Mouse (Mus musculus) frontal cortex, postnatal 14 days (tissue): ENCODE results near the gene Slc19a2.
A peak's percentile ranks its signal among the peaks of the same experiment; 100 is the strongest.

Source experiments
- DNase-seq, 2 experiments: peaks; one replicate each; pipeline ENCODE4 v3.0.0; 2022; ENCODE audit warnings: low spot score in 2 of 2

Gene Slc19a2

DNA sequence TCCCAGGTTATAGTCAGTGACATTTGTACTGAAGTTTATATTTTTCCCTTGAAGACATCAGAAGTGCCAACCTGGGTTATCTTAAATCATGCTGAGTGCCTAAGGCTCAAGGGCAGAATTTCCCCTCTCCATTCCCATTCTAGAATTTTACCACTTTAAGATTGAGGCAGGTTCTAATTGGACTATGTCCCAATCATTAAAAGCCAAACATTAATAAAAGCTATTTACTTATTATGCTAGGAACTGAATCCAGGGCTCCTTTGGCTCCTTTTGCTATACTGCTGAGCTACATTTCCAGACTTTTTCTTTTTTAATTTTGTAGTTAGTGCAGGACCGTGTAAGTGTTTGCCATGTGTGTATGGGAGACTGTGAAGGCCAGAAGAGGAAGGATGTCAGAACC lies 2.6 kb downstream of the Slc19a2 start:
- DNase-seq = no peak

DNA sequence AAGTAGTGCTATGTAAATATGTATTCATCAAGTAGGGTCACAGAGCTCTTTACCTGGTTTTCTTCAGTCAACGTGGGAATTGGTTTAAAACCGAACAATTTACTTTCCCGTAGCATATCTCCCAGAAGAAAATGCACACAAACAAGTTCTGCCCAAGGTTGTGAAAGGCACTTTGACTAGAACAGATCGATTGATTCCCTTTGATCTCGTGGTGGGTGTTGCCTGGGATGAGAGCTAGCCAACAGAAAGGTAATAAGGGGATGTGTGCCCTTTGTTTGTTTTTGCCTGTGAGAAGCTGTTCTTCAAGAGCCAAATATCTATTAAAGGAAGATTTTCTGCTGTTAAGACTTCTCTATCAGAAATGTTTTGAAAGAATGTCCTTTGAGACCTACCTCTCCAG lies 3.7 kb downstream of the Slc19a2 start:
- DNase-seq = no peak

DNA sequence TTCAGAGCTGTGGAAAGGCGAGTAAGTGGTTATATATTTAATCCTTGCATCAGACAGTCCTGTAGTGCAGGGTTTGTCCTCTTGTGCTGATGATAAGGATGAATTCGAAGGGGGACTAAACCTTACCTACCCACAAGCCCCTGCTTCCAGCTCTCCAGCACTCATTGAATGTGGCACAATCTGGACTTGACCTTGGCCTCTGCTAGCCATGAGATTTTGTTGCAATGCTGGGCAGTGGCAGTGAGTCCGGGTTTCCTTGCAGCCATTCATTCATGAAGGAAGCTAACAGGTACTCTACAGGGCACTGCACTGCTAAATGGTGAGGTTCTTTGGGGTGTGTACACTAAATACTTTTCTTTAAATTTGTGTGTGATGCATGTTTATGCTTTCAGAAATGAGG lies 6.0 kb downstream of the Slc19a2 start:
- DNase-seq = no peak

DNA sequence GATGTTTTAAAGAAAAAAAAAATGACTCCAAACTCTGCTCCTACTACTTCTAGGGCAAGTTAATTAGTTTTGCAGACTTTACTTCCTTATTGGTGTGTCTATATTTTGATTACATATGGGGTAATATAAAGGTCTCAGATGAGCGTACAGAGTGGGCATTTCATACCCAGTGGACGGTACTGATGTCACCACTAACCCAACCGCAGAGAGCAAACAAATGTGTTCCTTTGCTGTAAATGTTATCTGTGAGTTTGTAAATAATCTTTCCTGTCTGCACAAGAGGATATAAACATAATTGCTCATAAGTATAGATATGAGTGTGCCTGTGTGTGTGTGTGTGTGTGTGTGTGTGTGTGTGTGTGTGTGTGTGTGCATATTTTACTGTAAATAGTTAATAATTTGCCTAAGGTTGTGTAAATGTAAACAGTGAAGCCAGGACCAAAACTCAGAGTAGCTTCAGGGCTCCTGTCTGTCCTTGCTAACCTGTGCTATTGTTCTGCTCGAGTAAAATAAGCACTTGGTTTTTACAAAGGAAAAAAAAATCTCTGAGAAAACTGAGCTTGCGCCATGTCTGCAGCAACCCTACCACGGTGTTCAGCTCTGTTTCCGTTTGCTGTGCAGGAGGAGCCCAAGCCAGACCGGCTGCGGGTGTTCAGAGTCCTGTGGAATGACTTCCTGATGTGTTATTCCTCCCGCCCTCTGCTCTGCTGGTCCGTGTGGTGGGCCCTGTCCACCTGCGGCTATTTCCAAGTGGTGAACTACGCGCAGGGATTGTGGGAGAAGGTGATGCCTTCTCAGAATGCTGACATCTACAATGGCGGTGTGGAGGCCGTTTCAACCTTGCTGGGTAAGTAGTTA lies 11.6 kb downstream of the Slc19a2 start:
- DNase-seq = no peak

DNA sequence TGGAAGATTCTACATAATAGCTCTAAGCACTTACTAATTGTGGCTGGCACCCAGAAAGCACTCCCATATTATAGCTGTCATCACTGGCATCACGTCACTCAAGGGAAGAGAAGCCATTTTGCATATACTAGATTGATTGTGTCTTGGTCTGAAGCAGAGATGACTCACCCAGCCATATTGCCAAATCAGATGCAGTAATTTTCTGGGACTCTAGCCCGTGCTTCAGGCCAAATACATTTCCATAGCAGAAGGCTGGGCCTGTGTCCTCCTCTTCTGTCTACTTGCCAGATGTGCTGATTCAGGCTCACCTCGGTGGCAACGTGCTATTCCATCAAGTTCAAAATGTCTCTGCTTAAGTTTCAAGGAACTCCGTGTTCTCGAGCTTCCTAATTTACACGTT lies 12.7 kb downstream of the Slc19a2 start:
- no peak for DNase-seq

DNA sequence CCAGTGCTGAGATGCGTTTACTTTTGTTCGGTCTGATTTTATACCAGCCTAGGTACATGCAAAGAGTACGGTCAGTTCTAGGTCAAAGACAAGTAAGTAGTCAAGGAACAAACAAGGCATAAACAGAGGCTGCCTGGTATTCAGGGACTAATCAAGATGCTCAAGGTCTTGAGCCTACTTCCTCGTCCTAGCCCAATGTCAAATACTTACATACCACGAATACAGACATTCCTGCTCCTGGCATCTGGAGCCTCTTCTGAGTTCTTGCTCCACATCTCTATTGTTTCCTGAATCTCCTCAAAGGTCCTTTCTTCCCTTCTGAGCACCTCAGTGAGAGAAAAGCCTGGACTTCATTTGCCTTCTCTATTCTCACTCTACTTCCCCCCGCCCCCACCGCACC lies 22.1 kb downstream of the Slc19a2 start:
- DNase-seq = no peak

DNA sequence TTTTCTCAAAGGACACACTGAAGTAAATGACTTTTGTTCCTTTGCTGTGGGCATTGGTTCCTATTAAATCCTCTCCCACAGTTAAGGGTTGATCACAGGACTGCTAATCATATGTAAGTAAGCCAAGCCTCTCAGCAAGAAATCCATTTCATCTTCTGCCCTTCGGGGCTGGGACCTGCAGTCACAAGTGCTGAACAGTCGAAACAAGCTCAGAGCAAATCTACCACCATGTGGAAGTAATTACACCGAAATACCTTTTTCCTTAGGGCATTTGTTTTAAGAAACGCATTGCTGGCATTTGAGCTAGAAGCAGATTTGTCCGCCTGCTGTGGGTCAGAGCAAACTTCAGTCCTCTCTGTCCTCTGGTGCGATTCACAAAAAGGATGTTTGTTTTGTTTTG lies 24.8 kb downstream of the Slc19a2 start:
- DNase-seq = no peak

DNA sequence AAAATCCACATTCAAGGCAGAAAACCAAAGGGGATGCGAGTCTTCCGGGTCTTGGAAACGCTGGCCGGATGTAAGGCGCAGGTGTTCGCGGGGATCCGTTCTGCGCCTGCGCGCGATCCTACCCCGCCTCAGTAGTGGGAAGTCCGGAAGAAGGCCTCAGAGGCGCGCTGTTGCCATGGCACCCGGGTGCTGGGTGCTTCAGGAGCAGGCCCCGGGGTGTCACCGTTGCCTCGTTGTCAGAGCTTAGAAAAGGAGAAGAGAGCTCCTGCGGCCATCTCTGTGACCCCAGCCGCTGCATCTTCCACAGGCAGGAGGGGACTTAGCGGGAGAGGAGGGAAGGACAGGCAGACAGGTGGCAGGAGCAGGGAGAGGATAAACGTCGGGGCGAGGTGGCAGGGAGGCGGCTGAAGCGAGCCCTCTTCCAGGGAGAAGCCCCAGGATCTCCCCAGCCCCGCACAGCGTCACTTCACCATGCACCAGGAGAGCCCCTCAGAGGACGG lies 26.7 kb downstream of the Slc19a2 start, which contains the start of gene Ccdc181:
TSS of gene Ccdc181 (plus strand) at position 131 of the 500 bp plus-strand sequence.
- peak; percentile 88 to 91 for DNase-seq

DNA sequence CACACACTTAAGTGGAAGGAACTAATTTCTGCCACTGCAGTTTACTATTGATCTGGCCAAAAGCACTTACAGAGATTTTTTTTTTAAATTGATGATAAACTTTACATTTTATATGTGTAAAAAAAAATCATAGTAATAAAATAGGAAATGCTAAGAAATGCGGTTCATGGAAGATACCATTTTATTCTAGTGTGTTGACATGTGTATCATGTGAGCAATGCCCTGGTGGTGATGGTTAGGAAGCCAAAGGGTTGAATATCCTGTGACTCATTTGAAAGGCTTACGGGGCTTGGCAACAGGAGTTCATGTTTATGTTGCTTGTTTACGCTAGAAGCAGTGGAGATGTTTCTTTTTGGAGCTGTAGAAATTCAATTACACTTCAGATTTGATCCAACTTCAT lies 27.7 kb downstream of the Slc19a2 start:
- no peak for DNase-seq

DNA sequence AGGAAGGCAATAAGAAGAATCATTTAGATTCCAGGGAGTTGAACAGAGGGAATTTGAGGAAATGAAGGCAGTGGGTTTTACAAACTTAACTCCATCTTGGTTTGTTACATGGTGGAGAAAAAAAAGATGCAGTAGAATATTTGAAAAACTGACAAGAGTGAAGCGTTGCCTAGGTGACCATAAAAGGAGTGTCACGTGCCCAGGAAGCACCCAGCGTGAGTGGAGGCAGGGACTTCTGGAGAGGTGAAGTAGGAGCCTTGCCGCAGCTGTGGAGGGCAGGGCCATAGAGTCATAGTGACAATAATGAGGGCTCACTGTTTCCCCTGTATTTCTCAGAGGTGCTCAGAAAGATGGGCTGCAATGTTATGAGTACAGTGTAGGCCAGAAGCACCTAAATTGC lies 30.5 kb downstream of the Slc19a2 start:
- DNase-seq = no peak

DNA sequence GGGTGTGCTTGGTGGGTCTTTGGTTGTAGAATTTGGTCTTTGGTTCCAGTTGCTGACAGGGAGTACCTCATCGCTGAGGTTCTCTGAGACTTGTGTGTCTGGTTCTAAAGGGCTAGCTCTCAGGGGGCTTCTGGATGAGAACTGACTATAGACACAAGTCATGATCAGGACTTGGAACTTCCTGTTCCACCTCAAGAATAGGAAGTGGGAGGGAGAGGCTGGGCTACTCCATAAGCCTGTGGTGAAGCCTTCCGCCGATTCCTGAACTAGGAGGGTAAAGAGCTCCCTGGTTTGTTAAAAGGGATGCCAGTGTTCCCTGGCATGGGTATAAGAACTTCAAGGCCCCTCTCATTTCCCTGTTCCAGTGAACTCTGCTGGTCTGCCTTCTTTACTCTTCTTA lies 35.2 kb downstream of the Slc19a2 start:
- DNase-seq = no peak

DNA sequence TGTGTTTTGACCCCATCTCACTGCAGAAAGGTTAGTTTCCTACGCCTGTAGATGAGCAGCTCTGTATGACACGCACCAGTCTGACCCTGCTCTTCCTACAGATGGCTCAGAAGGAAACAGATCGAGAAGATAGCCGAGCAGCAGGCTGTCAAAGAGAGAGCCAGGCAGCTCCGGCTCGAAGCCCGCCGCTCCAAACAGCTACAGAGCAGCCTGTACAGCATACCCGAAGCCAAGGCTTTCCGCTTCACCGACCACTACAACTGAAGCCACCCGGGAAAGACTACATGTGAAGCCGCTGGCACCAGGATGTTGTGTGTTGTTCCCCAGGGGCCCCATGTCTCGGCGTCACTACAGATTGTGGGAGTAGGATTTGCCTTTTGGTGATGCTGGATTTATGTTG lies 38.6 kb downstream of the Slc19a2 start:
- DNase-seq = no peak

DNA sequence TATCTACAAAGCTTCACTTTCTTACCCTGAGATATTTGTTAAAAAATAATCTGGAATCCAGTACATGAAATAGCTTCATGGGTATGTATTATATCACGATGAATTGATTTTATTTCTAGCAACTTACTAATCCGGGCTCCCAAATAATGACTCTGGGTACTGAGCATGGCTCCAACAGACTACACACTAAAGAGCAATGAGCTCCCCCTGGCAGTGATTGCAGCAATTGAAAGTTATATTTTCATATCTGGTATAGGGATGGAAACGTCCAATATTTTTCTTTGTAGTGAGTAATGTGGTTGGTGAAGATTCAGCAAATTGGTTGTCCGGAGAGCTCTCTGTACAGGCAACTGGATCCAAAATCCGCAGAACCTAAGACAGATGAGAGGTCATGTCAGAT lies 43.2 kb downstream of the Slc19a2 start:
- DNase-seq = no peak

DNA sequence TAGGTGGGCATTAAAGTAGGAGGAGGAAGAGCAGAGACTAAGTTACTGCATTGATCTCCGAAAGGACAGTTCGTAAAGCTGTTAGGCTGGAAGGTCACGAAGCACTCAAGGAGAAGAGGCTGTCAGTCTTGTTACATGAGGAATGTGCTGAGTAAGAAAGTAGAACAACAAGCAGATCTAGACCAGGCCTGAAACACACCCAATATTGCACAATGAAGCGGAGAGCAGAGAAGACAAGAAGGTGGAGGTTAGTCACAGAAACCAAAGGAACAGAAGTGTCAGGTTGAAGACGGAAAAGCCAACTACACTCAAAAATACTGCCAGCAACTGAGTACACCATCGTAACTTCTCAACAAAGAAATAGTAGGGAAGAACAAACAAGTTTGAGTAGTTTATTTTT lies 45.2 kb downstream of the Slc19a2 start:
- no peak for DNase-seq

DNA sequence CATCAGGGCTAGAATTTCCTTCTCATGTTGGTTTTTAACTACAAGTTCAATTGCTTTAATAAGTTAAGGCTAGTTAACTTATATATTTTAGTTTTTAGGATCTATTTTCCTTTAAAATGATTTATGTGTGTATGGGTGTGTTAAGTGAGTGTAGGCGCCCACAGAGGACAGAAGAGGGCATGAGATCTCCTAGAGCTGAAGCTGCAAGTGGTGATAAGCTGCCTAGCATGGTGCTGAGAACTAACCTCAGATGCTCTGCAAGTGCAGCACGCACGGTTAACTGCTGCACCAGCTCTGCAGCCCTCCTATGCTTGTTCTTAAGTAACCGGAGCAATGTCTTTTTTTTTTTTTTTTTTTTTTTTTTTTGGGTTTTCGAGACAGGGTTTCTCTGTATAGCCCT lies 47.6 kb downstream of the Slc19a2 start:
- no peak for DNase-seq

DNA sequence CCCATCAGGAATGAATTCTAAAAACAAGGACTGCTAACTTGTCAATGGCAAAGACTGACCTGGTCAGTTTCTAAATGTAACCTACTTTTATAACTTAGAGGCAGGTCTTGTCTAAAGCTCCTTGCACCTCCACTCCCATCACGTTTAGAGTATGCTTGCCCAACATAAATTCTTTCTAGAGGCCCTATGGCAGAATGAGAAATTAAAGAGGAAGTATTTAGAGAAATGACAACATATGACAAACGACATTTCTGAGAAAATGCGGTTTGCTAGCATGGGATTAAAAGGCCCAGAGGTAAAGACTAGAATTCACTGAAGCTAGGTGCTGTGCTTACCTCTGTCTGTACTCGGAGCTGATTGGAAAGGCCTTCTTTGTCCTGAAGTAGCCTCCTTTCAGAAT lies 53.1 kb downstream of the Slc19a2 start:
- DNase-seq = no peak

DNA sequence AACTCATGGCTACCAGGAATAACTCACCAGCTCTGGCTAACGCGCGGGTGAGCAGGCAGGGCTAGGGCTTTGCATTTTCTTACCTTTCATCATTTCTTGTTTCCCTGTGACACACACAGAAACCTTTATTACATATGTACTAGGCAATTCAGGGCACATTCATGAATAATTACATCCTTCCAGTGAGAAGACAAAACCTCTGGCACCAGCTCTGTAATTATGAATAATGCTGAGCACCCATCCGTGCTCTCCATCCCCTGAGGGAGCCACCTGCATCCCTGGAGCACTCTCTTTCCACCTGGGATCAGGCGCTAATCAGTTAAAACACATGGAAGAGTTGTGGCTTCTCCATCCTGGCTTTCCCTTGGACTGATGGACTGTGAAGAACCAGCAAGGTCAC lies 55.0 kb downstream of the Slc19a2 start, which contains the start of gene Nme7:
TSS of gene Nme7 (plus strand) at position 301 of the 400 bp plus-strand sequence.
- DNase-seq = no peak

DNA sequence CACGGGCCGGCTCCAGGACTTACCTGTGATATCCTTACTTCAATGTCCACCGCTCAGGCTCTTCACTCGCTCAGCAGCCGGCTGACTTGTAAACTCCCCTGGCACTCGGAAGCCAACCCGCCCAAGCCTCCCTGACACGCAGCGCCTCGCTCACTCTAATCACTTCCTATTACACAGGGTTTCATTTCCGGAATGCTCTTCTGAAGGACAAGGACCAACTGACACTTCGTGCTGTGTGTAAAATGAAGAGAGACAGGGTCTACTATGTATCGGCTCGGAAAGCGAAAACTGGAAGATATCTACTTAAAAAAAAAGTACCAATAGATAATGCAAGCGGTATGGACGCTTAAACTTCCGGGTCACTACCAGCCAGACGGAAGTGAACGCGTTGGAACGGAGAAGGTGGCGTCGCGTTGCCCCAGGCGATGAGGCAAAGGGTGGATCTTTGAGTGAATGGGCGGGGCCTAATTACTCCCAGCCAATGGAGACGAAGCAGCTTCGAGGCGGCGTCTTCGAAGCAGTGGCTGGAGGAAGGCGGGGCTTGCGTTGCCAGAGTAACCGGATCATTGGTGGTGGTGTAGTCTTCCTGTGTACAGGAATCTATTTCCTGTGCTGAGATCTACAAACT lies 58.4 kb downstream of the Slc19a2 start, which contains the start of gene Blzf1:
TSS of gene Blzf1 (minus strand) at position 366 of the 628 bp plus-strand sequence.
- DNase-seq = peak; percentile 96 to 97

DNA sequence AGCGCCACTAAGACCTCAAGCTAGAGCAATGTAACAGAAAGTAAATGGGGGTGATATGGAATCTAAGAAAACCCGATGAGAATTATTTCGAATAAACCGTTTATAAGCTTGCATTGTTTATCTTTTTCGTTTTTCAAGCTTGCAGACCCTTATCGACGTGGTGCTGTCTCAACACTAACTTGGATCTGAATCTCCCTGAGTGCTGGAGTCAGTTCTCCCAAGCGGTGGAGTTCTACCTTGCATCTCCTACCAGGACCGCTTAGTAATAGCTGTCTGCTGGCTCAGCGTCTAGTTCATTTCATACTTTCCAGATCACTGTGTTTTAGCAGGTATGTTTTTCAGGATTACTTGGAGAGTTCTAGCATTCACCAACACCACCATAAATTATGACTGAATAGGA lies 59.1 kb downstream of the Slc19a2 start:
- no peak for DNase-seq

DNA sequence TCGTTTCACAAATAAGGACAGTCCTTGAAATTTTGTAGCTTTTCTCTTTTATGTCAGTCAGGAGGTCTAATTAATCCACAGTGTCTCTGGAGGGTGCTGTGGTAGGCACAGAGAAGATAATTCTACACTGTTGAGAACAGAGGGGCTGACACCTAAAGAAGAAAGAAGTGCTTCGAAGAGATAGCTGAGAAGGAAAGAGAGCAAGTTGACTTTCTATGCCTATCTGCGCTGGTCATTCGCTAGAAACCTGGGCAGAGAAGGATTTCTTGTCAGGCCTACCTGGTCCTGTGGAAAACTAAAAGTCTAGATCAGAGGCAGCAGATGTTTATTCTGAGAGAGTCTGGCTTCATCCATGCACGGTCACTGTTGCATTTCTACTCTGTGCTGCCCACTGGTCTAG lies 65.2 kb downstream of the Slc19a2 start:
- DNase-seq = no peak
